Mouse (Mus musculus): ENCODE measurements around the gene Rapgef1. TPM values are rescaled to one million over a fixed set of nuclear protein-coding genes. Genes with fewer than 3 reads are reported as not detected.
"Not testable (repeated sequence)": the region's sequence is repeated elsewhere in the genome, so short reads cannot be mapped to it uniquely, and the experiment has no call there.

The Rapgef1 gene
- total RNA-seq, 2 experiments from 2014 or later: 83.8 to 88.5 TPM

GRCm38 (mm10) chr2:29737209-29737925 lies 117.8 kb downstream of the Rapgef1 start:
- no peak for DNase-seq (ENCODE audit: low spot score in 2 of 2)

GRCm38 (mm10) chr2:29738799-29739198 lies 119.3 kb downstream of the Rapgef1 start:
- no peak for DNase-seq (ENCODE audit: low spot score in 2 of 2)

DNA sequence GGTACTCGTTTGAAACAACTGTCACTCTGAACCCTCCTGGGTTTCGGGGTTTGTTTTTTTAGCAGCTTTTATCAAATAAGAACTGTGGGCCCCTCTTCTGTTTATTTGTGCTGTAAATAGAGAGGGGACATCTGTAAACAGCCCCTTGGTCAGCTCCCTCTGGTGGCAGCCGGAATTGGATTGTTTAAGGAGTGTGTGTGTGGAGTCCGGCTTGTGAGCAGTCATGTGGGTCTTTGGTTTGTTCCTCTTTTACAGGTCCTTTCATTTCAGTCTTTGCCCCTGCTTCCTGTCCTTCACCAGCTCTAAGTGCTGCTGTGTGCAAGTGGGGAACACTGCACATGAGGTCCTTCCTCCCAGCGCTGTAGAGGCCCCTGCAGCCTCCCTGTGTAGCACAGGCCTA lies 119.8 kb downstream of the Rapgef1 start:
- DNase-seq (ENCODE audit: low spot score in 2 of 2): no peak

GRCm38 (mm10) chr2:29741207-29741606 lies 121.7 kb downstream of the Rapgef1 start:
- DNase-seq (ENCODE audit: low spot score in 2 of 2): no peak

- no peak for DNase-seq (ENCODE audit: low spot score in 2 of 2)
These were observed 124.7 kb downstream of the Rapgef1 start for GRCm38 (mm10) chr2:29744256-29744655.

DNA sequence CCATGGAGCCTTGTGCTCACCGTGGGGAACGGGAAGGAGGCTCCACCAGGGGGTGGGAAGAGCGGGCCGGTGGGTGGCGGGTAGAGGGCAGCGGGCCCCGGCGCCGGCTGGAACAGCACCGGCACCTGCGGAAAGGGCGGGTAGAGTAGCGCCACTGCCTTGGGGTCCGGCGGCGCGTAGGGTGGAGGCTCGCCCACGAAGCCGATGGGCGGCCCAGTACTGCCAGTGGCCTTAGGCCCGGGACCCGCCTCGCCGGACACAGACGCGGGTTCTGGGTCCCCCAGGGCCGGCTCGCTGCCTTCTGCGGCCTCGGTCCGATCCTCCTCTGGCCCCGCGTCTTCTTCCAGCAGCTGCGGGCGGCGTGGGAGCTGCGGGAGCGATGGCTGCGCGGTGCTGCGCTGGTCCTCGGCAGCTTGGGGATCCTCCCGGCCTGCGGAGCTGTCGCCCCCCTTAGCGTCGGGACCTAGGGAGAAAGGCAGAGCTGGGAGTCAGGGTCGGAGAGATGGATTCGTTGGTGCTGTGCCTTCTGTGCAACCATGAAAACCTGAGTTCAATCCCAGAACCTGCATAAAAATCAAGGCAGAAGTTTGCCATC lies 127.8 kb downstream of the Rapgef1 start:
- no peak for DNase-seq (ENCODE audit: low spot score in 2 of 2)

DNA sequence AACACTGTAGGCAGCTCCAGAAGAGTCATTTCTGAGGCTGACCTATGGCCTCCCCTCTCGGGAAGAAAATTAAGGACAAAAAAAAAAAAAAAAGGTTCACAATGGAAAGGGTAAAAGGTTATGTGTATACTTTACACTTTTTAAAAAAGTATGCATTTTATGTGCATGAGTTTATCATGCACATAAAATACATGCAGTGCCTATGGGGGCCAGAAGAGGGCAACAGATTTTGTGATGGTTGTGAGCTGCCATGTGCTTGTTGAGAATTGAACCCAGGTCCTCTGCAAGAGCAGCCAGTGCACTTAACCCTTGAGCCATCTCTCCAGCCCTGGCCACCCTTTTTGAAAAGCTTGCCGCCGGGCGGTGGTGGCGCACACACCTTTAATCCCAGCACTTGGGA lies 128.3 kb downstream of the Rapgef1 start:
- DNase-seq (ENCODE audit: low spot score in 2 of 2): no peak

GRCm38 (mm10) chr2:29748499-29748898 lies 129.0 kb downstream of the Rapgef1 start:
- DNase-seq (ENCODE audit: low spot score in 2 of 2): no peak

GRCm38 (mm10) chr2:29751497-29751896 lies 132.0 kb downstream of the Rapgef1 start, which contains the start of gene Gm13420:
Gm13420 (minus strand) TSS chr2:29751685.
- no peak for DNase-seq (ENCODE audit: low spot score in 2 of 2)

- DNase-seq (ENCODE audit: low spot score in 2 of 2): no peak
These were observed 132.9 kb downstream of the Rapgef1 start for GRCm38 (mm10) chr2:29752397-29752796.

GRCm38 (mm10) chr2:29755693-29756092 lies 136.2 kb downstream of the Rapgef1 start:
- DNase-seq (ENCODE audit: low spot score in 2 of 2): no peak

- peak; percentile 25 to 64 for DNase-seq (ENCODE audit: low spot score in 2 of 2)
These were observed 145.3 kb downstream of the Rapgef1 start for GRCm38 (mm10) chr2:29764831-29765230.

- no peak for DNase-seq (ENCODE audit: low spot score in 2 of 2)
These were observed 148.6 kb downstream of the Rapgef1 start for GRCm38 (mm10) chr2:29767976-29768709.

- no peak for DNase-seq (ENCODE audit: low spot score in 2 of 2)
These were observed 149.4 kb downstream of the Rapgef1 start for GRCm38 (mm10) chr2:29768901-29769300.

DNA sequence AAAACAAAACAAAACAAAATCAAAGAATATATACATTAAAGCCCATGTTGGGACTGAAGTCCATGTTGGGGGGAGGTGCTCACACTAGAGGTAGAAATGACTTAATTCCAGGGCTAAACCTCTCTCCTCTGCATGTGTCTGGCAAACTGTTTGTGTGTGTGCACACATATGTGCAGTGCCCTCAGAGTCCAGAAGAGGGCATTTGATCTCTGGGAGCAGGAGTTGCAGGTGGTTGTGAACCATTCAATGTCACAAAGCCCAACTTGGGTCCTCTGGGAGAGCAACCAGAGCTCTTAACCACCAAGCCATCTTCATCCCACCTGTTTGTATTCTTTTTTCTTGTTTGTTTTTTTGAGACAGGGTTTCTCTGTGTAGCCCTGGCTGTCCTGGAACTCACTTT lies 150.6 kb downstream of the Rapgef1 start:
- DNase-seq (ENCODE audit: low spot score in 2 of 2): no peak

GRCm38 (mm10) chr2:29771611-29772461 lies 152.3 kb downstream of the Rapgef1 start:
- no peak for DNase-seq (ENCODE audit: low spot score in 2 of 2)

DNA sequence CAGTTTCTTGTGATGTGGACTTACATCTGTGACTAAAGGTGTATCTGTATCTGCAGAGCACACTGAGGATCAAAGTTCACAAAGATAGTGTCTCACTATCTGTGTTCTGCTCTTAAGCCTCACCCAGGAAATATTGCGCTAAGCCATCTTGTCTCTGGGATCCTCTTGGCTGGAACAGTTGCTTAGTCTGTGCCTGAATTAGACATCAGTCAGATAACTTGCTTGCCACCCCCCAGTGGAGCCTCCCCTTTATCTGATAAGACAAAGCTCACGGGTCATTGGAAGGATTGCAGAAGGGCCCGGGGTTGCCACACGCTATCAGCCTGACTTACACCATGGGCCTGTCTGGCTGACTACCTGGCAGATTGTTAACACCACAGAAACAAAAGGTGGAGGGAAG lies 153.8 kb downstream of the Rapgef1 start:
- DNase-seq (ENCODE audit: low spot score in 2 of 2): no peak

- DNase-seq (ENCODE audit: low spot score in 2 of 2): not testable (repeated sequence)
These were observed 161.7 kb downstream of the Rapgef1 start for GRCm38 (mm10) chr2:29781256-29781655.

- DNase-seq (ENCODE audit: low spot score in 2 of 2): no peak
These were observed 164.8 kb downstream of the Rapgef1 start for GRCm38 (mm10) chr2:29784290-29784689.

DNA sequence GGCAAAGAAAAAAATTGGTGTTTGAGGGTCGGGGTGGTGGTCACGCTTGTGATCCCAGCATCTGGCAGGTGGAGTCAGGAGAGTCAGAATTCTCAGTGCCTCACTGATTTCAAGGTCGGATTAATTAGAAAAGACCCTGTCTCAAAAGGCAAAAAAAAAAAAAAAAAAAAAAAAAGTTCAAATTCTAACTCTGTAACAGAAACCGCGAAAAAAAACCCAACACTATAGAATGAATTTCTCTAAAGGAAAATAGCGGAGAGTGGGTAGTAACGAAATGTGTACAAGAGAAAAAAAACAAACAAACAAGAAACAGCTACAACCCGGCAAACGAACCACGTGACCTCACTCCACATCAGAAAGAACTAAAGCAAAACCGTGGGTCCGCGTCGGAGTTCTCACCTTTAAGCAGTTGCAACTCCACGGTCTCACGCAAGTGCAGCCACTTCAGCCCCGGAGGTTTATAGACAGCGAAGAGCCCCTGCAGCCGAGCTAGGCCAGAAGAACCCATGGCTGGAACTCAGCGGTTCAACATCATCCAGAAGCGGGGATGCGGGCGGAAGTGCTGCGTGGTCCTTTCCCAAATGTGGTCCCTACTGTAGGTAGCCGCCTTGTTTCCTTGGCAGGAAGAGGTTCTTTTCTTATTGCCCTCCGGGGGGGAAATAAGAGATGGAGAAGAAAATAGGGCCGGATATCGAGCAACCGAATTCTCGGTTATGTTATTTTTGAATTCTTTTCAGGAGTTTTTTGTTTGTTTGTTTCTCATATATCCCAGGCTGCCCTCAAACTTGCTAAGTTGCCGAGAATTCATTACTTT lies 167.8 kb downstream of the Rapgef1 start, which contains the start of gene Coq4:
Gene Coq4 (plus strand): TSS at position 390 of the 814 bp plus-strand sequence.
- DNase-seq (ENCODE audit: low spot score in 2 of 2): peak; percentile 90 to 96

Data from layer of hippocampus, adult 18-20 months (tissue).